Mouse (Mus musculus): ENCODE results near the gene Chek2. TPM values are rescaled to one million over a fixed set of nuclear protein-coding genes. Genes with fewer than 3 reads are reported as not detected.
A peak's percentile ranks its signal among the peaks of the same experiment; 100 is the strongest.

The Chek2 gene
- total and polyA plus RNA-seq, 3 experiments, result 22.2 to 24.1 TPM; not detected in 1

- Histone ChIP-seq H3K4me1 (ENCODE audit: control insufficient read depth in 1 of 2, insufficient read depth in 2 of 2, low read length in 2 of 2) (peaks cover 12 to 29% of the 10 kb centered on the region in 2 experiments; a peak in 3 of 4 replicates), H3K27me3 (ENCODE audit: control insufficient read depth in 1 of 2, insufficient read depth in 2 of 2, low read length in 2 of 2) (no peaks in the 10 kb centered on the region), H3K9me3 (replicated peaks; ENCODE audit: insufficient read depth, low read length) (no peaks in the 10 kb centered on the region), H3K9ac (ENCODE audit: control insufficient read depth, low read depth, low read length, poor library complexity, severe bottlenecking) (peak overlapping the region; percentile 82), H3K4me3 (ENCODE audit: control insufficient read depth in 1 of 2, insufficient read depth in 1 of 2, low read depth in 2 of 2, low read length in 2 of 2) (peak overlapping the region; percentile 87 to 94), H3K36me3 (ENCODE audit: control insufficient read depth in 1 of 2, insufficient read depth in 2 of 2, low read length in 2 of 2) (peaks cover 0 to 23% of the 10 kb centered on the region in 2 experiments; a peak in 2 of 4 replicates), H3K79me2 (ENCODE audit: control insufficient read depth, insufficient read depth, low read length, poor library complexity) (peaks cover 8% of the 10 kb centered on the region), H3K27ac (ENCODE audit: control insufficient read depth, low read depth, low read length) (peak overlapping the region; percentile 49)
- peak; percentile 78 for DNase-seq (ENCODE audit: low read depth, low spot score)
- no peak for TF ChIP-seq CHD1 (IDR thresholded peaks at IDR 0.05; ENCODE audit: low read depth, low read length)
- TF ChIP-seq ETS1 (IDR thresholded peaks at IDR 0.05; ENCODE audit: low read depth, low read length), result peak; percentile 26; the same call in 1 of the 2 replicates
- peak; percentile 46; the same call in 1 of the 2 replicates for TF ChIP-seq MAX (IDR thresholded peaks at IDR 0.05; ENCODE audit: low read length)
- TF ChIP-seq TCF12 (IDR thresholded peaks at IDR 0.05; ENCODE audit: low read depth, low read length), result no peak
- TF ChIP-seq USF2 (IDR thresholded peaks at IDR 0.05; ENCODE audit: borderline replicate concordance in 1 of 2, insufficient read depth in 1 of 2, low read depth in 1 of 2, low read length in 2 of 2), result no peak
- no peak for TF ChIP-seq ZMIZ1 (IDR thresholded peaks at IDR 0.05; ENCODE audit: low read depth, low read length)
- no peak for TF ChIP-seq ZC3H11A (IDR thresholded peaks at IDR 0.05; ENCODE audit: low read depth, low read length)
- peak; percentile 52; the same call in 1 of the 2 replicates for TF ChIP-seq USF1 (IDR thresholded peaks at IDR 0.05; ENCODE audit: low read depth, low read length)
- TF ChIP-seq MYC (IDR thresholded peaks at IDR 0.05; ENCODE audit: low read depth, low read length), result no peak
- TF ChIP-seq E2F4 (IDR thresholded peaks at IDR 0.05; ENCODE audit: borderline replicate concordance, low read depth, low read length), result no peak
- TF ChIP-seq KAT2A (conservative IDR thresholded peaks at IDR 0.05; ENCODE audit: low read depth, low read length), result no peak
- TF ChIP-seq CTCF (IDR thresholded peaks at IDR 0.05 in 2 of 3, conservative IDR thresholded peaks at IDR 0.05 in 1 of 3; ENCODE audit: control insufficient read depth in 1 of 3, insufficient read depth in 1 of 3, low read depth in 2 of 3, low read length in 3 of 3, poor library complexity in 1 of 3, severe bottlenecking in 1 of 3), result no peak
- TF ChIP-seq NELFE (IDR thresholded peaks at IDR 0.05; ENCODE audit: low read depth, low read length), result no peak
- TF ChIP-seq MEF2A (IDR thresholded peaks at IDR 0.05; ENCODE audit: extremely low read depth, insufficient replicate concordance, low read depth, low read length, poor library complexity, severe bottlenecking), result no peak
- TF ChIP-seq CHD2 (IDR thresholded peaks at IDR 0.05; ENCODE audit: low read length), result no peak
- no peak for TF ChIP-seq SMC3 (IDR thresholded peaks at IDR 0.05; ENCODE audit: low read depth, low read length)
- TF ChIP-seq MXI1 (IDR thresholded peaks at IDR 0.05; ENCODE audit: low read depth, low read length), result peak; percentile 68; the same call in 1 of the 2 replicates
- no peak for TF ChIP-seq ZKSCAN1 (IDR thresholded peaks at IDR 0.05; ENCODE audit: low read depth, low read length)
- TF ChIP-seq BHLHE40 (IDR thresholded peaks at IDR 0.05; ENCODE audit: borderline replicate concordance, low read depth, low read length), result no peak
- peak; percentile 94 for TF ChIP-seq SIN3A (IDR thresholded peaks at IDR 0.05; ENCODE audit: low read length)
- peak in 1 of 2 experiments; percentile 57; a peak in 1 of 4 replicates for TF ChIP-seq POLR2A (IDR thresholded peaks at IDR 0.05; ENCODE audit: control insufficient read depth in 1 of 2, insufficient read depth in 1 of 2, low read depth in 1 of 2, low read length in 2 of 2, poor library complexity in 1 of 2)
- no peak for TF ChIP-seq POLR2AphosphoS2 (IDR thresholded peaks at IDR 0.05; ENCODE audit: low read length)
- TF ChIP-seq TAL1 (IDR thresholded peaks at IDR 0.05; ENCODE audit: low read length), result no peak
- TF ChIP-seq ELF1 (IDR thresholded peaks at IDR 0.05; ENCODE audit: low read depth, low read length), result no peak
- TF ChIP-seq TBP (IDR thresholded peaks at IDR 0.05; ENCODE audit: low read depth, low read length), result no peak
- TF ChIP-seq HCFC1 (IDR thresholded peaks at IDR 0.05; ENCODE audit: low read depth, low read length), result 0 out of 2 replicates have a peak, but pooled peaks have one; percentile 19
- no peak for TF ChIP-seq JUND (IDR thresholded peaks at IDR 0.05; ENCODE audit: low read depth, low read length)
- peak in 1 of 2 experiments; percentile 27; a peak in 2 of 4 replicates for TF ChIP-seq EP300 (IDR thresholded peaks at IDR 0.05; ENCODE audit: low read depth in 1 of 2, low read length in 2 of 2)
- TF ChIP-seq MAFK (IDR thresholded peaks at IDR 0.05; ENCODE audit: borderline replicate concordance, low read depth, low read length), result peak; percentile 97
- TF ChIP-seq GATA1 (IDR thresholded peaks at IDR 0.05; ENCODE audit: low read depth, low read length), result no peak
- no peak for TF ChIP-seq GABPA (IDR thresholded peaks at IDR 0.05; ENCODE audit: low read depth, low read length)
- TF ChIP-seq RAD21 (IDR thresholded peaks at IDR 0.05; ENCODE audit: low read depth, low read length), result no peak
- no peak for TF ChIP-seq UBTF (IDR thresholded peaks at IDR 0.05; ENCODE audit: borderline replicate concordance, insufficient read depth, low read depth, low read length)
- no peak for TF ChIP-seq RCOR1 (IDR thresholded peaks at IDR 0.05; ENCODE audit: low read depth, low read length)
- no peak for TF ChIP-seq POLR2AphosphoS5 (IDR thresholded peaks at IDR 0.05; ENCODE audit: borderline replicate concordance, low read depth, low read length)
- no peak for TF ChIP-seq ZNF384 (IDR thresholded peaks at IDR 0.05; ENCODE audit: low read depth, low read length)
- TF ChIP-seq MYB (IDR thresholded peaks at IDR 0.05; ENCODE audit: low read depth, low read length), result 0 out of 2 replicates have a peak, but pooled peaks have one; percentile 28
Measured at GRCm38 (mm10) chr5:110808061-110808631, 31.6 kb upstream of the Chek2 start.
